Comparison of ENCODE assay signal across 8 mouse cellular contexts in the genomic region with DNA sequence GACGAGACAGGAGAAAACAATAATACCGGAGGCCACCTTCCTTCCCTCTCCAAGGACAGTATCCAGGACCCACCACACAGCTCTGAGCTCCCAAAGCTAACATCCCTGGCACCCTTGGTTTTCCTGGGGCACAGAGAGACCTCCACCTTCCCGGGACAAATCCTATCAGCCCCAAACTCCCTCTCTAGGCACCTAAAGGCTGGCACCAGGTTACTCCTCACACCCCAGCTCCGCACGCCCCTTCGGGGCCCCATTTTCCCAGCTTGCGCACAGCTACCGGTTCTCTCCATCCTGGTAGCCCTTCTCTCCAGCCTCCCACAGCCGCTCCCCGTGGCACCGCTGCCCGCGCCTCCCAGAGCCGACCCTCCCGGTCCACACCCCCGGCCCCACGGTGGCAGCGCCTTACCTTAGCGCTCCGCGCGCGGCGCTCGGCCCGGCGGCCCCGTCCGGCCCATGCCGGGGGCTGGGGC. TPM values are rescaled to one million over a fixed set of nuclear protein-coding genes. Genes with fewer than 3 reads are reported as not detected.
DNase-seq lines count a peak whose midpoint lies in the region; ATAC-seq and TF ChIP-seq lines count a peak whose summit lies in the region.

No protein-coding gene starts in this region.

- no peak for DNase-seq in kidney, postnatal 14 days
- DNase-seq in embryonic facial prominence, embryonic 10.5 days (ENCODE audit: low spot score): no peak
- peak; percentile 33 for DNase-seq in hindbrain, embryonic 14.5 days (ENCODE audit: low spot score)
- no peak for DNase-seq in layer of hippocampus, adult 8-10 months (ENCODE audit: low spot score in 2 of 2)
- DNase-seq in testis, postnatal 10 days (ENCODE audit: low spot score): no peak

- ATAC-seq in kidney, embryonic 16.5 days (ENCODE audit: low FRiP score, low TSS enrichment): peak; percentile 1; the same call in 1 of the 2 replicates
- ATAC-seq in hindbrain, embryonic 14.5 days (ENCODE audit: low FRiP score): peak; percentile 38
- peak; percentile 27 for ATAC-seq in midbrain, embryonic 12.5 days (ENCODE audit: low FRiP score, low read depth)

- no peaks in the 10 kb centered on the region for H3K27me3 ChIP-seq in kidney, embryonic 16.5 days (ENCODE audit: insufficient read depth, low read length)
- peaks cover 24% of the 10 kb centered on the region for H3K27me3 ChIP-seq in E14TG2a.4 (ENCODE audit: insufficient read depth, low read length)
- no peaks in the 10 kb centered on the region for H3K27me3 ChIP-seq in embryonic facial prominence, embryonic 10.5 days (replicated peaks; ENCODE audit: low read depth, poor library complexity, severe bottlenecking)
- no peaks in the 10 kb centered on the region for H3K27me3 ChIP-seq in hindbrain, embryonic 14.5 days (ENCODE audit: control insufficient read depth, insufficient read depth, low read length)
- H3K27me3 ChIP-seq in midbrain, embryonic 12.5 days: 0 out of 2 replicates have a peak, but pooled peaks cover 7% of the 10 kb centered on the region

- H3K9ac ChIP-seq in kidney, embryonic 16.5 days (replicated peaks; ENCODE audit: low read length): peak overlapping the region; percentile 93
- H3K9ac ChIP-seq in hindbrain, embryonic 14.5 days: peak overlapping the region; percentile 93
- peak overlapping the region; percentile 98 for H3K9ac ChIP-seq in midbrain, embryonic 12.5 days (replicated peaks)

- peak overlapping the region; percentile 95 for H3K27ac ChIP-seq in kidney, embryonic 16.5 days (ENCODE audit: low read length)
- H3K27ac ChIP-seq in embryonic facial prominence, embryonic 10.5 days (replicated peaks): peak overlapping the region; percentile 95
- peak overlapping the region; percentile 90 for H3K27ac ChIP-seq in hindbrain, embryonic 14.5 days
- H3K27ac ChIP-seq in midbrain, embryonic 12.5 days (replicated peaks): peak overlapping the region; percentile 86

- peak overlapping the region; percentile 93 for H3K4me2 ChIP-seq in kidney, embryonic 16.5 days (replicated peaks; ENCODE audit: low read depth, low read length)
- H3K4me2 ChIP-seq in hindbrain, embryonic 14.5 days (replicated peaks): peak overlapping the region; percentile 95
- peak overlapping the region; percentile 97 for H3K4me2 ChIP-seq in midbrain, embryonic 12.5 days (replicated peaks)

- peaks cover 31% of the 10 kb centered on the region for H3K4me1 ChIP-seq in kidney, embryonic 16.5 days (ENCODE audit: insufficient read depth, low read length)
- H3K4me1 ChIP-seq in E14TG2a.4 (replicated peaks; ENCODE audit: low read depth, low read length): peaks cover 78% of the 10 kb centered on the region
- peaks cover 59% of the 10 kb centered on the region for H3K4me1 ChIP-seq in embryonic facial prominence, embryonic 10.5 days
- peaks cover 42% of the 10 kb centered on the region for H3K4me1 ChIP-seq in hindbrain, embryonic 14.5 days (replicated peaks; ENCODE audit: control insufficient read depth, insufficient read depth, low read length)
- H3K4me1 ChIP-seq in midbrain, embryonic 12.5 days: peaks cover 49% of the 10 kb centered on the region

- H3K9me3 ChIP-seq in kidney, embryonic 16.5 days (ENCODE audit: low read length): no peaks in the 10 kb centered on the region
- no peaks in the 10 kb centered on the region for H3K9me3 ChIP-seq in E14TG2a.4 (ENCODE audit: low read length)
- H3K9me3 ChIP-seq in embryonic facial prominence, embryonic 10.5 days: no peaks in the 10 kb centered on the region
- no peaks in the 10 kb centered on the region for H3K9me3 ChIP-seq in hindbrain, embryonic 14.5 days (ENCODE audit: control insufficient read depth, low read length)
- no peaks in the 10 kb centered on the region for H3K9me3 ChIP-seq in midbrain, embryonic 12.5 days

- peak overlapping the region; percentile 89 for H3K4me3 ChIP-seq in kidney, embryonic 16.5 days (ENCODE audit: low read length)
- H3K4me3 ChIP-seq in E14TG2a.4 (replicated peaks; ENCODE audit: low read length): peak overlapping the region; percentile 90
- H3K4me3 ChIP-seq in embryonic facial prominence, embryonic 10.5 days: peak overlapping the region; percentile 98
- H3K4me3 ChIP-seq in hindbrain, embryonic 14.5 days (replicated peaks; ENCODE audit: low read length): peak overlapping the region; percentile 92
- H3K4me3 ChIP-seq in midbrain, embryonic 12.5 days: peak overlapping the region; percentile 98

- WGBS in kidney, embryonic 16.5 days: under 1% methylated on average over 30 of the region's 30 CpGs
- WGBS in embryonic facial prominence, embryonic 10.5 days: under 1% methylated on average over 30 of the region's 30 CpGs
- 0% methylated on average over 30 of the region's 30 CpGs for WGBS in hindbrain, embryonic 14.5 days
- under 1% methylated on average over 30 of the region's 30 CpGs for WGBS in midbrain, embryonic 12.5 days

- no peak for TF ChIP-seq CTCF in E14TG2a.4 (conservative IDR thresholded peaks at IDR 0.05; ENCODE audit: low read length)

- H3K36me3 ChIP-seq in kidney, embryonic 16.5 days (ENCODE audit: insufficient read depth, low read length): peaks cover 3% of the 10 kb centered on the region
- peaks cover 30% of the 10 kb centered on the region for H3K36me3 ChIP-seq in E14TG2a.4 (ENCODE audit: insufficient read depth, low read length)
- peaks cover 39% of the 10 kb centered on the region for H3K36me3 ChIP-seq in embryonic facial prominence, embryonic 10.5 days (replicated peaks)
- peaks cover 10% of the 10 kb centered on the region for H3K36me3 ChIP-seq in hindbrain, embryonic 14.5 days (replicated peaks; ENCODE audit: control insufficient read depth, insufficient read depth)
- peaks cover 17% of the 10 kb centered on the region for H3K36me3 ChIP-seq in midbrain, embryonic 12.5 days

RNA-seq across cellular contexts. Expression of a gene that starts 0.5 kb away (rescaled TPM):
- 11.7 and 15.3 TPM in 2 replicates for polyA plus RNA-seq in kidney, embryonic 16.5 days (2015; fragmentation: Nextera tagmentation; extraction: Ambion mirVana)
- polyA plus RNA-seq in embryonic facial prominence, embryonic 10.5 days (2016; fragmentation: Nextera tagmentation; extraction: Ambion mirVana): 12.6 and 13.3 TPM in 2 replicates
- 12.9 and 15.1 TPM in 2 replicates for polyA plus RNA-seq in hindbrain, embryonic 14.5 days (2014; fragmentation: Nextera tagmentation; extraction: Ambion mirVana)
- polyA plus RNA-seq in midbrain, embryonic 12.5 days (2016; fragmentation: Nextera tagmentation; extraction: Ambion mirVana): 16.5 and 17.3 TPM in 2 replicates
- 100 to 1,000 TPM in 1 of 4 experiments, 10 to 100 TPM in 3; 86.7 to 114 (median 92.3) TPM for total RNA-seq in layer of hippocampus, adult 8-10 months (2022)

RNA-seq across cellular contexts. Expression of a gene that starts 35.8 kb away (rescaled TPM):
- 175 and 189 TPM in 2 replicates for polyA plus RNA-seq in kidney, embryonic 16.5 days (2015; fragmentation: Nextera tagmentation; extraction: Ambion mirVana)
- 200 and 206 TPM in 2 replicates for polyA plus RNA-seq in embryonic facial prominence, embryonic 10.5 days (2016; fragmentation: Nextera tagmentation; extraction: Ambion mirVana)
- 105 and 108 TPM in 2 replicates for polyA plus RNA-seq in hindbrain, embryonic 14.5 days (2014; fragmentation: Nextera tagmentation; extraction: Ambion mirVana)
- 149 and 150 TPM in 2 replicates for polyA plus RNA-seq in midbrain, embryonic 12.5 days (2016; fragmentation: Nextera tagmentation; extraction: Ambion mirVana)
- total RNA-seq in layer of hippocampus, adult 8-10 months (2022): 100 to 1,000 TPM in 2 of 4 experiments, 10 to 100 TPM in 2; 76.9 to 121 (median 99.5) TPM

RNA-seq across cellular contexts. Expression of a gene that starts 49.8 kb away (rescaled TPM):
- polyA plus RNA-seq in kidney, embryonic 16.5 days (2015; fragmentation: Nextera tagmentation; extraction: Ambion mirVana): 0.84 and 0.91 TPM in 2 replicates
- 0.41 and 0.61 TPM in 2 replicates for polyA plus RNA-seq in embryonic facial prominence, embryonic 10.5 days (2016; fragmentation: Nextera tagmentation; extraction: Ambion mirVana)
- 0.83 and 1.0 TPM in 2 replicates for polyA plus RNA-seq in hindbrain, embryonic 14.5 days (2014; fragmentation: Nextera tagmentation; extraction: Ambion mirVana)
- 0.50 and 0.83 TPM in 2 replicates for polyA plus RNA-seq in midbrain, embryonic 12.5 days (2016; fragmentation: Nextera tagmentation; extraction: Ambion mirVana)
- 1 to 10 TPM; 6.6 to 9.4 (median 8.1) TPM for total RNA-seq in layer of hippocampus, adult 8-10 months (2022)
